Mouse (Mus musculus) cerebellum, postnatal 4 days (tissue): ENCODE measurements around the gene Dnajc6.

Experiments
- DNase-seq, 2 experiments: peaks; one replicate each; pipeline ENCODE4 v3.0.0; 2022; ENCODE audit warnings: low spot score in 2 of 2, mixed read lengths in 1 of 2

The Dnajc6 gene

GRCm38 (mm10) chr4:101689241-101689640, 192.8 kb downstream of the Dnajc6 start:
- DNase-seq = no peak

GRCm38 (mm10) chr4:101689645-101690044, 193.2 kb downstream of the Dnajc6 start:
- DNase-seq = no peak
